Mouse (Mus musculus): ENCODE results near the gene Fam118b. TPM values are rescaled to one million over a fixed set of nuclear protein-coding genes. Genes with fewer than 3 reads are reported as not detected.

The Fam118b gene
- polyA plus RNA-seq (2012; rRNA removed), result 21.2 and 22.0 TPM in 2 replicates

DNA sequence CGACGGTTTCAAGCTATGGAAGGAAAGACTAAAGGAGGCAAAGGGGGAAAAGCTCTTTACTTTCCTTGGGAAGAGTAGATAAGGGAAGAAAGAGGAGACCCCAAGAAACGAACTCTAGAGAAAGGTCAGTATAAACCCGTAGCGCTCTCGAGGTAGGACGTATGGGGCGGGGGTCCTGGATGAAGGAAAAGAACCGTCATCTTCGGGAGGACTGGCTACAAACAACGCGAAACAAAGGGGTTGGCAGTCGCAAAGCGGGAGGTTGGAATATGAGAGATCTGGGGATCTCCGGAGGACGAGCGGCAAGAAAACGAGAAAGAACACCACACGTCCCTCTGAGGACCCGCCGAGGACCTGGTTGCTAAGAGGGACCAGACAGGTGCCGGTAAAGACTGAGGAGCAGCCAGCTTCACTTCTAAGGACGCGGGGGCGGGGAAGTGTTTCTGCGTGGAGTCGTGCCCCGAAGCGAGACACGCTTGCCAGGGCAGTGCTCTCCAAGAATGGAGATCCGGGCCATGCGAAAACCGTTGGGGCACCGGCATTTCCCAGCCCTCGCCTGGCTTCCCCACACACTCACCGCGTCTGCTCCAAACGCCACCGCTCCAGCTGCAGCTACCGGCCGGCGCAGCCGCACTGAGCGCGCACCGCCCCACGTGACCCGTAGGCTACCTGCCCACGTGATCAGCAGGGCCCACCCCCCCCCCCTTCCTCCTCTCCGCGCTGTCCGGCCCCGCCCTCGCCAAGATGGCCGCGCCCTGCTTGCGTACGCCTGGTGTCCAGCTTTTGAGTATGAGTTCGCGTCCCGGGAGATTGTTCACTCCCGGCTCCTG lies at the start of gene Fam118b, which contains the start of gene Rpusd4:
Fam118b (minus strand) TSS at position 660 of the 830 bp plus-strand sequence.
Rpusd4 (plus strand) TSS at position 720 of the 830 bp plus-strand sequence.
- Histone ChIP-seq H3K4me1 (ENCODE audit: control insufficient read depth, insufficient read depth, low read length) (no peaks in the 10 kb centered on the region; the same call in 1 of the 2 replicates), H3K4me3 (ENCODE audit: insufficient read depth, low read length) (peak within 1 kb of the TSS; percentile 94), H3K27ac (ENCODE audit: insufficient read depth, low read length) (peak within 1 kb of the TSS; percentile 57; the same call in 1 of the 2 replicates)
- no peak for TF ChIP-seq CTCF (IDR thresholded peaks at IDR 0.05; ENCODE audit: extremely low read depth, insufficient read depth, low read length)
- TF ChIP-seq POLR2A (IDR thresholded peaks at IDR 0.05; ENCODE audit: extremely low read depth, insufficient read depth, low read length), result peak; percentile 95

DNA sequence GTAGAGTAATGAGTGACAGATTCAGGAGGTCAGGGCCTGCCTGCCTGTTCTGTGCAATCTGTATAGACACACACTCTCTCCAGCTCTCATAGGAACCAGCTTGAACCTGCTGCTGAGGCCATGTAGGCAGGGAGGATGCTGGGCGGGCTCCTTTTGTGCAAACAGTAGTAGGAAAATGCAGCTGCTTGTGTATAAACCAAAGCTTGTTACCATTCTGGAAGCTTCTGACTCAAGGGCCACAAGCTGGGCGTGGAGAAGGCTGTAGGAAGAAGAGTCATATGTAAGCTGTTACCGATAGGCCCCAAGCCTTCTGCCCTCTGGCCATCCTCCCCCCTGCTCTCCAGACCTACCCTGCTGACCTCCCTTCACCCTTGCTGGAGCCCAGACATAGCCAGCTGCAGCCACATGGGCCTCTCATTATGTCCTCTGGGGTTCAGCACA lies 49.2 kb upstream of the Fam118b start:
- TF ChIP-seq CTCF (IDR thresholded peaks at IDR 0.05; ENCODE audit: extremely low read depth, insufficient read depth, low read length), result no peak
- no peak for TF ChIP-seq POLR2A (IDR thresholded peaks at IDR 0.05; ENCODE audit: extremely low read depth, insufficient read depth, low read length)
- Histone ChIP-seq H3K4me3 (ENCODE audit: insufficient read depth, low read length) (no peak overlapping the region), H3K27ac (ENCODE audit: insufficient read depth, low read length) (no peak overlapping the region), H3K4me1 (ENCODE audit: control insufficient read depth, insufficient read depth, low read length) (no peaks in the 10 kb centered on the region)

DNA sequence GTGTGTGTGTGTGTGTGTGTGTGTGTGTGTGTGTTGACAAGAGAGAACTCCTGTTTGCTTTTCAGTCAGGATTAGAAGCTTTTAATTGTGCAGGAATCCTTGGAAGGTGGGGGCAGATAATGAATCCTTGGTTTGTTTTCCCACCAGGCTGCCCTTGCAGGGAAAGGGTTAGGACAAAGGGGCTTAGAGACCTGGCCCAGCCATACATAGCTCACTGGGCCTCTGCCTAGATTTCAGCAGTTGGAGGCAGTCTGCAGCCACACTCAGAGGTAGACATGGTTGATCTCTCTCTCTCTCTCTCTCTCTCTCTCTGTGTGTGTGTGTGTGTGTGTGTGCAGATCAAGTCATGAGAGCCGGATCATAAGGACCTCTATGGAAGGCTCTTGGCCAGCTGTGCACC lies 46.6 kb upstream of the Fam118b start:
- Histone ChIP-seq H3K4me3 (ENCODE audit: insufficient read depth, low read length) (no peak overlapping the region), H3K4me1 (ENCODE audit: control insufficient read depth, insufficient read depth, low read length) (no peaks in the 10 kb centered on the region), H3K27ac (ENCODE audit: insufficient read depth, low read length) (no peak overlapping the region)
- TF ChIP-seq POLR2A (IDR thresholded peaks at IDR 0.05; ENCODE audit: extremely low read depth, insufficient read depth, low read length) (no peak), CTCF (IDR thresholded peaks at IDR 0.05; ENCODE audit: extremely low read depth, insufficient read depth, low read length) (no peak)

DNA sequence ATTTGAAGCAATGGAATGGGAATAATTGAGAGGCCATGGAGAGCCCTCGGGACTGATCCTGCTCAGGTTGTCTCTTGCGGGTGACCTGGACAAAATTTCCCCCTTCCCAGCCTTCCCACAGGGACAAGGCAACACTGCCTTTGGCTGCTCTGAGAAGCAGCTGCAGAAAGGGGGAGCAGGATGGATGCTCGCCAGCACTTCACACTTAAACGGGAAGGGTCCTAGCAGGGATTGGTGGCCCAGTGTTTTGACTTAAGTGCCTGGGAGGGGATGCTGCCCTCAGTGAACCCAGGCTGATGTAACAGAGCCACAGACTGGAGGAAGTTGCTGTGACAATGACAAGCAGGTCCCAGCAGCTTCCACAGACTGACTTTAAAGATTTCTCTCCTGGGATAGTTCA lies 46.0 kb upstream of the Fam118b start:
- Histone ChIP-seq H3K4me3 (ENCODE audit: insufficient read depth, low read length) (no peak overlapping the region), H3K27ac (ENCODE audit: insufficient read depth, low read length) (no peak overlapping the region), H3K4me1 (ENCODE audit: control insufficient read depth, insufficient read depth, low read length) (no peaks in the 10 kb centered on the region)
- TF ChIP-seq POLR2A (IDR thresholded peaks at IDR 0.05; ENCODE audit: extremely low read depth, insufficient read depth, low read length) (no peak), CTCF (IDR thresholded peaks at IDR 0.05; ENCODE audit: extremely low read depth, insufficient read depth, low read length) (no peak)

DNA sequence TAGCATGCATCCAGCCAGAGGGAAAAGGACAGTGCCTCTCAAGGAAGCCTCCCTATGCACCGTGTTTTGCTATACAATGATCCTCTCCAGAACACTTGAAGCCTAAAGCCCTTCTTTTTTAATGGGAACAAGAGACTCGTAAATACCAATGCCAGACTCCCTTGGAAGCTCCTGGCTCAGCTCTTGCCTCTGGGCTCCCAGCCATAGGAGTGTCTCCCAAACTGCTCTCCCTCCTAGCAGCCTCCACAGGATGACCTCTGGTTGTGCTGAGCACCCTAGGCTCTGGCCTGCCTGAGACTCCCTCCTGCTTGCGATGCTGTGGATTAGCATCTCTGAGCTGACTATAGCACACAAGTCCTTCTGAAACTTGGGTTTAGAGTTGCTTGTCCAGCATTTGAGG lies 44.9 kb upstream of the Fam118b start:
- Histone ChIP-seq H3K4me1 (ENCODE audit: control insufficient read depth, insufficient read depth, low read length) (no peaks in the 10 kb centered on the region), H3K27ac (ENCODE audit: insufficient read depth, low read length) (no peak overlapping the region), H3K4me3 (ENCODE audit: insufficient read depth, low read length) (no peak overlapping the region)
- no peak for TF ChIP-seq CTCF (IDR thresholded peaks at IDR 0.05; ENCODE audit: extremely low read depth, insufficient read depth, low read length)
- no peak for TF ChIP-seq POLR2A (IDR thresholded peaks at IDR 0.05; ENCODE audit: extremely low read depth, insufficient read depth, low read length)

DNA sequence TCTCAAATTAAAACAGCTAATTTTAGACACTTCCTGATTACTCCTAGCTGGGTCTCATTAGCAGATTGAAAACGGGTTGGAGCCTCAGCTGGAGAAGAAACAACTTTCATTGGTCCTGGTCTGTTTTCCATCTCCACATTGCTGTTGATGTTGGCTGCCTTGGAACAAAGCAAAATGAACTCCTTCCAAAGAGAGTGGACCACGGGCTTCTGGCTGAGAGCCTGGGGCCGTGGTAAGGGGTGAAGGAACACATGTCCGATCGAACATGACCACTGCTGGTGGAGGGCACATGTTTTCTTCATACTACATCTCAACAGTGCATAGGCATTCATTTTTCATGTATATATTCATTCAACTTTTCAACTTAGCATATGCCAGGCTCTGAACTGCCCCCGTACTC lies 42.8 kb upstream of the Fam118b start:
- Histone ChIP-seq H3K4me1 (ENCODE audit: control insufficient read depth, insufficient read depth, low read length) (no peaks in the 10 kb centered on the region), H3K4me3 (ENCODE audit: insufficient read depth, low read length) (no peak overlapping the region), H3K27ac (ENCODE audit: insufficient read depth, low read length) (no peak overlapping the region)
- no peak for TF ChIP-seq CTCF (IDR thresholded peaks at IDR 0.05; ENCODE audit: extremely low read depth, insufficient read depth, low read length)
- no peak for TF ChIP-seq POLR2A (IDR thresholded peaks at IDR 0.05; ENCODE audit: extremely low read depth, insufficient read depth, low read length)

DNA sequence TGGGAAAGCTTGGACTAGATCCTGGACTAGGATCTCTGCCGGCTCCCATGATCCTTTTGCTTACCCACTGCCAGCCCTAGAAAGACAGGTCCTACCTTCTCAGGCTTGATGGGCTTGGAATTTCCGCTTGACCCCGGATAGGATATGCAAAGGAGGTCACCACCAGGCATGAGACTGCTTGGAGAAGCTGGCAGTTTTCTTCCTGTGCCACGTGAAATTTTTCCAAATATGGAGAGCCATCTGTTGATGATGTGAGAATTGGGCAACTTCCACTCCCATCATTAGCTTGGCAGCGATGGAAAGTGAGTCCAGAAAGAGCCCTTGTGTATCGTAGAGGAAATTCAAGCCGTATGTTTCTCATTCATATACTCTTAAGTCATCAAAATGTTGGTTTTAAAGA lies 39.9 kb upstream of the Fam118b start:
- H3K4me1 ChIP-seq (ENCODE audit: control insufficient read depth, insufficient read depth, low read length), result no peaks in the 10 kb centered on the region
- H3K27ac ChIP-seq (ENCODE audit: insufficient read depth, low read length), result no peak overlapping the region
- TF ChIP-seq POLR2A (IDR thresholded peaks at IDR 0.05; ENCODE audit: extremely low read depth, insufficient read depth, low read length) (no peak), CTCF (IDR thresholded peaks at IDR 0.05; ENCODE audit: extremely low read depth, insufficient read depth, low read length) (no peak)
- no peak overlapping the region for H3K4me3 ChIP-seq (ENCODE audit: insufficient read depth, low read length)

DNA sequence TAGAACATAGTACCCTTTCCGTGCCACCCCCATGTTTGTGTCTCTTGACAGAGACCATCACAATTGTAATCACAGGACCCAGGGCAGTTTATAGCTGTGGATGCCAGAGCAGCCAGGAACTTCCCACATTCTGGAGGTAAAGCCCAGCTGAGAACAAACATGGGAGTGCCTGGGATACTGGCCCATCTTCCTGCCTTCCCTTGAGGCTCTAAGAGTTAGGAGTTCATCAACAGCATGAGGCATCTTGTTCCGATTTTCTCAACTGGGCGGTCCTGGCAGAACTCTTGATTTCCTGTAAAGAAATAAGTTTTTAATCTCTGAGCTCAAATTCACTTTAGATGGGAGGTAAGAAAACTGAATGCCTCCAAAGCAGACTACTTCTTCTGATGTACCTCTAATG lies 34.6 kb upstream of the Fam118b start:
- no peaks in the 10 kb centered on the region for H3K4me1 ChIP-seq (ENCODE audit: control insufficient read depth, insufficient read depth, low read length)
- no peak overlapping the region for H3K27ac ChIP-seq (ENCODE audit: insufficient read depth, low read length)
- no peak overlapping the region for H3K4me3 ChIP-seq (ENCODE audit: insufficient read depth, low read length)
- TF ChIP-seq CTCF (IDR thresholded peaks at IDR 0.05; ENCODE audit: extremely low read depth, insufficient read depth, low read length) (no peak), POLR2A (IDR thresholded peaks at IDR 0.05; ENCODE audit: extremely low read depth, insufficient read depth, low read length) (no peak)

DNA sequence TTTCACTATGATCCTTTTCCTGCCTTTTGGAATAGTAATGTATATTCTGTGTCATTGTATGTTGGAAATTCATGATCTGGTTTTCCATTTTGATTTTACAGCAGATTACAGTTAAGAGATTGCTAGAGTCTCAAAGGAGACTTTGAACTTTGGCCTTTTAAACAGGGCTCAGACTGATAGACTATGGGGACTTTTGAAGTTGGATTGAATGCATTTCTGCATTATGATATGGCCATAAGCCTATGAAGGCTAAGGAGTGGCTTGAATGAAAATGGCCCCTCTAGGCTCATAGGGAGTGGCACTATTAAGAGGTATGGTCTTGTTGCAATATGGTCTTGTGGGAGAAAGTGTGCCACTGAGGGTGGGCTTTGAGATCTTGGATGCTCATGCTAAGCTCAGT lies 30.2 kb upstream of the Fam118b start:
- Histone ChIP-seq H3K27ac (ENCODE audit: insufficient read depth, low read length) (no peak overlapping the region), H3K4me3 (ENCODE audit: insufficient read depth, low read length) (no peak overlapping the region), H3K4me1 (ENCODE audit: control insufficient read depth, insufficient read depth, low read length) (no peaks in the 10 kb centered on the region)
- TF ChIP-seq POLR2A (IDR thresholded peaks at IDR 0.05; ENCODE audit: extremely low read depth, insufficient read depth, low read length) (no peak), CTCF (IDR thresholded peaks at IDR 0.05; ENCODE audit: extremely low read depth, insufficient read depth, low read length) (no peak)

DNA sequence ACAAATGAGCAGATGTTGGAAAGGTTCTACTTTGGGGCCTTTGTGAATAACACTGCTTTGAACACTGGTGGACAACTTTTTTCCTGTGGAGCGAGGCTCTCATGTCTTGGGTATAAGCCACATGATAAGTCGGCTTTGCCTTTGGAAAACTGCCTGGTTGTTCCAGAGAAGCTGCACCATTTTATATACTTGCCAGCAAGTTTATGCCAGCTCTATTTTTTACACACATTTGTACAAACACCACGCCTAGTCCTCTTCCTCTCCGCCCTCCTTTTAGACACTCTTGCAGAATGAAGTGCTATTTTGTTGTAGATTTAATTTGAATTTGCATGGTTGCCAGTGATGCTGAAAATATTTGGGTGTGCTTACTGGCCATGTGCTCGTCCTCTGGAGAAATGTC lies 25.9 kb upstream of the Fam118b start:
- Histone ChIP-seq H3K4me3 (ENCODE audit: insufficient read depth, low read length) (no peak overlapping the region), H3K4me1 (ENCODE audit: control insufficient read depth, insufficient read depth, low read length) (no peaks in the 10 kb centered on the region), H3K27ac (ENCODE audit: insufficient read depth, low read length) (no peak overlapping the region)
- TF ChIP-seq CTCF (IDR thresholded peaks at IDR 0.05; ENCODE audit: extremely low read depth, insufficient read depth, low read length), result no peak
- no peak for TF ChIP-seq POLR2A (IDR thresholded peaks at IDR 0.05; ENCODE audit: extremely low read depth, insufficient read depth, low read length)
